Mouse (Mus musculus) heart, embryonic 16.5 days (tissue): ENCODE data around the gene Dkk3. TPM values are rescaled to one million over a fixed set of nuclear protein-coding genes. Genes with fewer than 3 reads are reported as not detected.

ENCODE experiments used
- ATAC-seq: fragments of 200-750 bp; cut with Nextera tagmentation; replicated peaks from 2 replicates; pipeline ENCODE4 v1.8.0; 2017; ENCODE audit warnings: moderate number of reproducible peaks; ENCODE audit not compliant: insufficient read depth, low FRiP score; ENCODE audit errors: extremely low read depth
- H3K27ac ChIP-seq: fragments of 300-500 bp; sonication (generic); 2 replicates; pipeline ENCODE4 v1.5.1; 2014; ENCODE audit warnings: mild to moderate bottlenecking, low read length, control low read depth, moderate library complexity
- H3K27me3 ChIP-seq: fragments of 300-500 bp; sonication (generic); 2 replicates; pipeline ENCODE4 v1.6.1; 2014; ENCODE audit warnings: low read length, mixed read lengths; ENCODE audit not compliant: control insufficient read depth, insufficient read depth
- H3K36me3 ChIP-seq: fragments of 300-500 bp; sonication (generic); 2 replicates; pipeline ENCODE4 v1.6.1; 2014; ENCODE audit not compliant: control insufficient read depth, insufficient read depth
- H3K4me1 ChIP-seq: fragments of 300-500 bp; sonication (generic); 2 replicates; pipeline ENCODE4 v1.6.1; 2014; ENCODE audit warnings: low read length, mixed read lengths; ENCODE audit not compliant: control insufficient read depth, insufficient read depth
- H3K4me2 ChIP-seq: fragments of 300-500 bp; sonication (generic); 2 replicates; pipeline ENCODE4 v1.6.1; 2014; ENCODE audit warnings: low read depth, mild to moderate bottlenecking, control low read depth, low read length
- H3K4me3 ChIP-seq: fragments of 300-500 bp; sonication (generic); 2 replicates; pipeline ENCODE4 v1.5.1; 2014; ENCODE audit warnings: mild to moderate bottlenecking, control low read depth, low read length
- H3K9ac ChIP-seq: fragments of 300-500 bp; sonication (generic); 2 replicates; pipeline ENCODE4 v1.6.1; 2014; ENCODE audit warnings: low read length, control low read depth
- H3K9me3 ChIP-seq: fragments of 300-500 bp; sonication (generic); replicated peaks from 2 replicates; pipeline ENCODE4 v1.6.1; 2016; ENCODE audit warnings: low read length; ENCODE audit not compliant: control insufficient read depth
- WGBS: fragments of 180-500 bp; shearing (Covaris S2); extraction: QIAGEN DNeasy Blood & Tissue Kit; methylation state at CpG from one replicate; pipeline ENCODE4 v1.1.7; 2014; 5-methylcytosine and 5-hydroxymethylcytosine counted together
- polyA plus RNA-seq: library from polyadenylated mRNA; unstranded; fragments of >200 nt; fragmentation: Nextera tagmentation; extraction: Ambion mirVana; gene quantifications from 2 replicates; pipeline ENCODE4 v1.2.1, GENCODE M21; 2015

The Dkk3 gene
- polyA plus RNA-seq, 1 experiment from 2014 or later = 91.0 TPM

DNA sequence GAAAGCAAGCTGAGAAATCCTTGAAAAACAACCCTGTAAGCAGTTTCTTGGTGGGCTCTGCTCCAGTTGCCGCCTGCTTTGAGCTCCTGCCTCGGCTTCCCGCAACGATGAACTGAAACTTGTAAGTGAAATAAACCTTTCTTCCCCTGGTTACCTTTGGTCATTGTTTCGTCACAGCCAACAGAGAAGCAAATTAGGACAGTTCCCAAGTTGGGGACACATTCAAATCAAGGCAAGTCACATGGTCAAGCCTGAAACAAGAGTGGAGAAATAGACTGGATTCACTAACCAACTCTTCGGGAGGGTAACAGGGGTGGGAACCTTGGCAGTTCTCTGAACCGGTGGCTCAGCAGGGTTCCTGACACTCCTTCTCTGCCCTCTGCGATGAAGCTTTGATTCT, 38.6 kb upstream of the Dkk3 start:
- Histone ChIP-seq H3K27ac (no peak overlapping the region), H3K4me2 (no peak overlapping the region), H3K4me1 (0 out of 2 replicates have a peak, but pooled peaks cover 2% of the 10 kb centered on the region), H3K36me3 (no peaks in the 10 kb centered on the region), H3K4me3 (no peak overlapping the region), H3K9me3 (no peaks in the 10 kb centered on the region), H3K9ac (no peak overlapping the region), H3K27me3 (no peaks in the 10 kb centered on the region)
- 80% methylated on average over 8 of the region's 8 CpGs for WGBS
- ATAC-seq = no peak

DNA sequence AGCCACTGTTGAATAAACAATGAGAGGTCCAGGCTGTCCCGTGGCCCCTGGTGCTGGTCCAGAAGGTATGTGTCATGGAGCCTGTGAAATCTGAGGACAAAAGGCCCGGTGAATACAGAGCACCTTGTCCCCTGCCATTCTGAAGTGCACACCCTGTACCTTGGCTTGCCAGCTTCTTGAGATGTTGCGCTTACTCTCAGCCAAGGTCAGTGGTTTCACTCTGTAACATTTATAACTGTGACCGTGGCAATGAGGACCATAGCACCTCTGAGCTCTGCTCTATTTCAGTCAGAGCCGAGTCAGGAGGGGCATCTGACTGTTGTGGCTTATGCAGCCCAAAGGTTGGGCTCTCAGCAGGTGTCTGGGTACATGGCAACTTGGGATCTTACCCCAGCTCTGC, 35.4 kb upstream of the Dkk3 start:
- H3K27ac ChIP-seq = no peak overlapping the region
- no peak overlapping the region for H3K9ac ChIP-seq
- H3K4me2 ChIP-seq = no peak overlapping the region
- H3K27me3 ChIP-seq = no peaks in the 10 kb centered on the region
- ATAC-seq = no peak
- no peaks in the 10 kb centered on the region for H3K36me3 ChIP-seq
- WGBS = 66% methylated on average over 5 of the region's 5 CpGs
- peaks cover 2% of the 10 kb centered on the region; the same call in 1 of the 2 replicates for H3K9me3 ChIP-seq
- no peak overlapping the region for H3K4me3 ChIP-seq
- peaks cover 9% of the 10 kb centered on the region; the same call in 1 of the 2 replicates for H3K4me1 ChIP-seq

DNA sequence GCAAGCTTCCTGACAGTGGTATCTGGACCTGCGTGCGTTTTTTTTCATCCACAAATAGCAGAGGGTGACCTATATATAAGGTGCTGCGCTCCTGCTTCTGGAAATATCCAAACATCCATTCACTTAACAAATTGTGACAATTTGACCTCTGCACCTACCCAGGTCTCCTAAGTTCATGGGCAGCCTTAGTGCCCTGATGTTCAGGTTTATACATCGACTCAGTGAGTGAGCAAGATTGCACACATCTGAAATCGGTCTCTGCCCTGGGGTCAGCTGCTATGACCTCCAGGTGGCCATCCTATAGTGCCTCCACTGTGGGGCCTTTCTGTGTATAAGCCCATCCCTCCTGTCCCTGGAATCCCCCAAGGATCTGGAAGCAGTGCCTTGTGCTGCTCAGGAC, 33.9 kb upstream of the Dkk3 start:
- Histone ChIP-seq H3K9ac (no peak overlapping the region), H3K4me1 (peaks cover 14% of the 10 kb centered on the region), H3K36me3 (no peaks in the 10 kb centered on the region), H3K27ac (no peak overlapping the region), H3K27me3 (no peaks in the 10 kb centered on the region), H3K4me3 (no peak overlapping the region), H3K4me2 (no peak overlapping the region), H3K9me3 (peaks cover 2% of the 10 kb centered on the region; the same call in 1 of the 2 replicates)
- WGBS = 82% methylated on average over 5 of the region's 5 CpGs
- ATAC-seq = no peak

DNA sequence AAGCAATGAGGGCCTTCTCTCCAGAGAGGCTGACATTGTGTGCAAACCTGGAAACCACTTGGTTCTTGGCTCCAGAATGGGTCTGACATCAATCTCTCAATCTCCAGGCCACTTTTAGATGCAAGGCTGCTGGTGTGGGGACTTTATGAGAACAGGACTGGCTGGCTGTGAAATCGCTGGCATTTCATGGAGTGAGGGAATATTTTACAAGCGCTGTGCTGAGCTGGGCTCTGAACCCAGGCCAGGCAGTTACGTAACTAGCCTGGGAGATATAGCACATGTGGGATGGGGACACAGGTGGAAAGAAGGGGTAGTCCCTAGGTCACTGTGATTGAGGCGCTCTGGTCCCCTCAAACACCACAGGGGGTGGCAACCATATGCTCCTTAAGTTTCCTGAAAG, 33.4 kb upstream of the Dkk3 start:
- no peaks in the 10 kb centered on the region for H3K36me3 ChIP-seq
- peaks cover 19% of the 10 kb centered on the region for H3K4me1 ChIP-seq
- H3K27ac ChIP-seq = no peak overlapping the region
- WGBS = 65% methylated on average over 4 of the region's 4 CpGs
- H3K4me3 ChIP-seq = no peak overlapping the region
- H3K27me3 ChIP-seq = no peaks in the 10 kb centered on the region
- no peak overlapping the region for H3K9ac ChIP-seq
- ATAC-seq = 0 out of 2 replicates have a peak, but pooled peaks have one; percentile 12
- H3K4me2 ChIP-seq = no peak overlapping the region
- H3K9me3 ChIP-seq = peaks cover 2% of the 10 kb centered on the region; the same call in 1 of the 2 replicates

DNA sequence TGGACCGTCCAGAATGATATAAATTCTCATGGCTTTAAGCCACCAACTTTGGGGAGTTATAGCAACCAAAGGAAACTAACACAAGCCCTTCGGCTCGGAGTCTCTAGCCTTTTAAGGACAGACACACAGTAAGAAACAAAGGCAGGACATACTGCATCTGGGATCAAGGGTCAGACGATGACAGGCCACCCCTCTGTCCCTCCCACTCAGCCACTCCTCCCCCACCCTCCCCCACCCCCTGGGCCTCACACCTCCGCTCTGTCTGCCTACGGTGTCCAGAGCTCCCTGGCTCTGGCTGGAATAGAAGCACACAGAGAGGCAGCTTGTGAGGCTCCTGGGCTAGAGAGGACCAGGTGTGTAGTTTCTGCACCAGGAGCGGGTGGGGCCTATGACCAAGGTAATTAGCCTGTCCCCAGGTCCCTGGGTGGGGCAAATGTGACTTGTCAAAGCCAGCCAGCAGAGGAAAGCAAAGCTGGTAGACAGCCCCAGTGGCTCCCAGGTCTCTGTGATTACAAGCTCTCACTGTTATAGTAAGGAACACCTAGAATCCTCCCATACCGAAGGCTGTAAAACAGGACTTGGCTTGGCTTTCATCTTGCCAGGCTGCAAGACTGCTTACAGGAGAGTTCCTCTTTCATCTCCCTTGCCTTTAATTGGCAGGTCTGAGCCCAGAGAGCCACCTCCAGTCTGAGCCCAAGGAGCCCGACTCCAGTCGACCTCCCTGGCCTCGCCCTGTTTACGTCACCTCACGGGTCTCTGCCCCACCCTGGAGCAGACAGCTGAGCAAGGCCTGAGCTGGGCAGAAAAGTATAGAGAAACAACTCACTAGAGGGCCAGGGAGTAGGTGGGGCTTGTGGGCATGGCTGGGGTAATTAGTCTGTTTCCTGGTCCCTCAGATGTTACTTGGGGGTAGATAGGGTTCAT, 28.9 kb upstream of the Dkk3 start:
- Histone ChIP-seq H3K36me3 (no peaks in the 10 kb centered on the region), H3K9ac (0 out of 2 replicates have a peak overlapping the region, but pooled peaks have one; percentile 3), H3K9me3 (peaks cover 2% of the 10 kb centered on the region; the same call in 1 of the 2 replicates), H3K4me1 (peaks cover 21% of the 10 kb centered on the region), H3K27ac (no peak overlapping the region), H3K4me3 (no peak overlapping the region), H3K27me3 (no peaks in the 10 kb centered on the region), H3K4me2 (no peak overlapping the region)
- ATAC-seq = no peak
- WGBS = 51% methylated on average over 13 of the region's 13 CpGs

DNA sequence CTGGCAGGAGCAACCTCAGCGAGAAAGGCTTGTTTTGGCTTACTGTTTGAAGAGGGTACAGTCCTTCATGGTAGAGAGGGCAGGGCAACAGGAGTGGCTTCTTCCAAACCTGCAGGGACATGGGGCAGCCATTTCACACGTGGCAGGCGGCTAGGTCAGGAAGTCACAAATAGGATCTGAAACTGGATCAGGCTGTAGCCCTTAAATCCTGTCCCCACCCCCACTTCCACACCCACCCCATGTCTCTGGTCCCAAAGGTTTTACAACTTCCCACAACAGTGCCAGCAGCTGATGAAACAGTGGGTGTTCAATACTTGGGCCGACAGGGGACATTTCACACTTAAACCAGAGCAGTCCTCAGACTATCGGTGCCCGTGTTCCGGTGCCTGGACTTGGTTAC, 28.0 kb upstream of the Dkk3 start:
- peaks cover 13% of the 10 kb centered on the region for H3K4me1 ChIP-seq
- H3K9ac ChIP-seq = no peak overlapping the region
- peaks cover 2% of the 10 kb centered on the region; the same call in 1 of the 2 replicates for H3K9me3 ChIP-seq
- H3K4me3 ChIP-seq = no peak overlapping the region
- H3K27ac ChIP-seq = no peak overlapping the region
- H3K4me2 ChIP-seq = no peak overlapping the region
- no peaks in the 10 kb centered on the region for H3K27me3 ChIP-seq
- WGBS = 85% methylated on average over 7 of the region's 7 CpGs
- no peak for ATAC-seq
- H3K36me3 ChIP-seq = no peaks in the 10 kb centered on the region

DNA sequence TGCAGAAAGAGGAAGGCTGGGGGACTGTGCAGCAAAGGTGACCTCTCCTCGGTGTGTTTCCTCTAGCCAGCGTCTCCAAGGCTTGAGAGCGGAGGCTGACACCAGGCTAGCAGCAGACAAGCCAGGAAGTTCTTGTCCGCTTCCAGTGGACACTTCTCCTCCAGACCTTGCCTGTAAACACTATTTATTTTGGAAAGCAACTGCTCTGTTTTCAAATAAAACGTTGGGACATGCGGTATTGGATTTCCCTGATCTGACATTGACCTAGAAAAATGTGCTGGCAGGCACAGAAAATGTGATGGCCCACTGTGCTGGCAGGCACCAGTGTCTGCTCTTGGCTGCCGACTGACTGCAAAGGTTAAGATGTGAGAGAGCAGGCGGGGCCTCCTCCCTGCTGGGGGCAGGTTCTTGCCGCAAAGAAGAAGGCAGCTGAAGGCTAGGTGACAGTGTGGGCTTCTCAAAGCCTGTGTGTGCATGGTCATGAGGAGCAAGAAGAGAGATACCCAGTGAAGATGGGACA, 26.4 kb upstream of the Dkk3 start:
- Histone ChIP-seq H3K36me3 (no peaks in the 10 kb centered on the region), H3K9ac (no peak overlapping the region), H3K4me3 (no peak overlapping the region), H3K4me1 (peaks cover 16% of the 10 kb centered on the region), H3K4me2 (no peak overlapping the region), H3K9me3 (no peaks in the 10 kb centered on the region), H3K27me3 (no peaks in the 10 kb centered on the region), H3K27ac (no peak overlapping the region)
- WGBS = 59% methylated on average over 9 of the region's 9 CpGs
- no peak for ATAC-seq

DNA sequence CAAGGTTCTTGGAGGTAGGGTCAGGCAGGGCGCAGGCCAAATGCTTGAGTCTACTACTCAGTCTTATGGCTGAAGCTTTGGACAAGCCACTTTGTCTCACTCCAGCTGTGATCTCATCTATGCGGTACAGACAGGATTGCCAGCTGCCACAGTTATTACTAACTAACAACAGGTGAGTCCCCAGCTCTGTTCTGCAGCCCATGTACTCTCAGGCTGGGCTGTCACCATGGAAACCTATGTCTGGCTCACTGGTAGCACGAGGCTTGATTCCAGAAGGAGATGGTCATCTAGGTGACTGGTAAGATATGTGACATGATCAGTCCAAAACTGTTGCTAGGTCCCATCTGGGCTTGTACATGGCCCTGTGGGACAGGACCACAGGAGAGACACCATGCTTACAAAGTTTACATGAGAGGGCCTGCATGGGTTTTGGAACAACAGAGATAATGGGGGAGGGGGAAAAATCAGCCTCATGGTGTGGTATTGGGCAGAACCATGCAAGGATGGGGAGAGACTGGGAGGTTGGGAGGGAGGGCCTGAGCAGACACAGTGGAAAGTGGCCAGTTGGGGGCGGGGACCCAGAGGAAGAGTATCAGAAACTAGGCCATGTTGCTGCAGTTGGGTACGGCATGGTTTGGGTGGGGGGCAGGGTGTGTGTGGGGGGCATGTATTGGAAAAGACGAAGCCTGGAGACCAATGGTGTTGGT, 25.8 kb upstream of the Dkk3 start:
- Histone ChIP-seq H3K9ac (no peak overlapping the region), H3K4me2 (no peak overlapping the region), H3K27ac (no peak overlapping the region), H3K36me3 (no peaks in the 10 kb centered on the region), H3K4me3 (no peak overlapping the region), H3K4me1 (peaks cover 16% of the 10 kb centered on the region), H3K9me3 (no peaks in the 10 kb centered on the region), H3K27me3 (no peaks in the 10 kb centered on the region)
- no peak for ATAC-seq
- WGBS = 78% methylated on average over 6 of the region's 6 CpGs
